Mouse (Mus musculus): ENCODE data around the gene Kcnf1. TPM values are rescaled to one million over a fixed set of nuclear protein-coding genes. Genes with fewer than 3 reads are reported as not detected.

Gene Kcnf1
- polyA plus RNA-seq (2014; fragmentation: Illumina TruSeq; extraction: RNeasy Lipid Tissue Mini Kit (QIAGEN cat#74804); ENCODE audit: low read depth, low replicate concordance) = 0.85 TPM

DNA sequence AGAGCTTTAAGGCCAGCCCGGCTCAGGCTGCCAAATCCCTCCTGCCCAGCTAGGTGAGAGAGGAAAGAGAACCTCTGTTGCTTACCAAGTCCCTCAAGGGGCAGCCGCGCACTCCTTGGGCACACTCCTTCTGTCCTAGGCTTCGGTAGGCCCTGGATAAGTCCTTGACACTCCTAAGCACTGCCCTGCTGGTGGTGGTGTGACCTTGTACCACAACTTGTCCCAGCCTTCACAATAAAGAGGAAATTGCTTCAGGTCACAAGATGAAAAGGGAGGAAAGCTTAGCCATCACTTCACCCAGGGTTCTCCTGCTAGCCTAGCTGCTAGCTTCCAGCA lies at the start of gene Kcnf1:
TSS of gene Kcnf1 (minus strand) at position 132 of the 336 bp plus-strand sequence.

Other genes starting within 250 kb of the Kcnf1 start
- gene Pqlc3, start 176.5 kb downstream of the Kcnf1 start, polyA plus RNA-seq (2014; fragmentation: Illumina TruSeq; extraction: RNeasy Lipid Tissue Mini Kit (QIAGEN cat#74804); ENCODE audit: low read depth, low replicate concordance) = 5.3 TPM
- gene 2410004P03Rik, start 165.2 kb downstream of the Kcnf1 start, polyA plus RNA-seq (2014; fragmentation: Illumina TruSeq; extraction: RNeasy Lipid Tissue Mini Kit (QIAGEN cat#74804); ENCODE audit: low read depth, low replicate concordance) = not detected
- gene Pdia6, start 89.7 kb upstream of the Kcnf1 start, polyA plus RNA-seq (2014; fragmentation: Illumina TruSeq; extraction: RNeasy Lipid Tissue Mini Kit (QIAGEN cat#74804); ENCODE audit: low read depth, low replicate concordance) = 91.0 TPM
- 18.1 TPM for gene Atp6v1c2, start 152.5 kb upstream of the Kcnf1 start, polyA plus RNA-seq (2014; fragmentation: Illumina TruSeq; extraction: RNeasy Lipid Tissue Mini Kit (QIAGEN cat#74804); ENCODE audit: low read depth, low replicate concordance)
- gene Nol10, start 171.6 kb upstream of the Kcnf1 start, polyA plus RNA-seq (2014; fragmentation: Illumina TruSeq; extraction: RNeasy Lipid Tissue Mini Kit (QIAGEN cat#74804); ENCODE audit: low read depth, low replicate concordance) = 15.1 TPM